In the genomic region with DNA sequence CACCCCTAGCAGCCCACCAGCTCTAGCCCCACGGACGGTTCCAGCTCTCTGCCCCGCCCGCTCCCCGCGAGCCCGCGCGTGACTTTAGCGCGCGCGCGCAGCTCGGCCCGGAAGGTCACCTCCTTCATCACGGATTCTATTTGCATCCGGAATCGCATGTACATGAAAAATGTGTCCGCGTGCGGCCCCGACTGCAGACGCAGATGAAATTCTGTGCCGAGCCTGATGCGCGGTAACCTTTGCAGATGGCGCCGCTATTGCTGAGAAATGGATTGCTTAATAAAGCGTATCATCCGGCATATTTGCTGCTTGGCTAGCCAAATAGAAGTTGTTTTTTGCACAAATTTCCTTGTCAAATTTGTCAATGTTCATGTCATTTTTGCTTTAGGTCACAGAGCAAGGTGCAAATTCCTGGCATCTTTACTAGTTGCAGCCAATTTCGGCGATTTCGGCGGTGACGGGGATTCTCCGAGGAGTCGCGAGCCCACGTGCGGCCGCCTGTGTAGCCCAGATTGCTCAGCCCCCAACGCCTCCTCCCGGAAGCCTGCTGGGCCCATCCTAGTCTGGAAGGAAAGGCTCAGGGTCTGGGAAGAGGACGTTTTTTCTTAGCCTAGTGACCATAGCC, we compare ENCODE assay signal across 9 mouse cellular contexts.
DNase-seq lines count a peak whose midpoint lies in the region; ATAC-seq and TF ChIP-seq lines count a peak whose summit lies in the region.
"Had no signal": no experiment of that assay in that cellular context is flagged by ENCODE, and none has a peak within 500 bp of the region (broad histone marks: within the 10 kb centered on the region; RNA-seq: fewer than 3 reads in every experiment).

No protein-coding gene starts in this region.

- no peaks in the 10 kb centered on the region for H3K9me3 ChIP-seq in heart, embryonic 16.5 days (replicated peaks; ENCODE audit: control insufficient read depth, low read length)
- H3K9me3 ChIP-seq in ES-Bruce4 (replicated peaks; ENCODE audit: control insufficient read depth, insufficient read depth, low read length, poor library complexity, severe bottlenecking) = no peaks in the 10 kb centered on the region
- no peaks in the 10 kb centered on the region for H3K9me3 ChIP-seq in forebrain, embryonic 13.5 days (replicated peaks)
- no peaks in the 10 kb centered on the region for H3K9me3 ChIP-seq in midbrain, embryonic 10.5 days (replicated peaks)

- no peak overlapping the region for H3K9ac ChIP-seq in heart, embryonic 16.5 days (ENCODE audit: low read length)
- H3K9ac ChIP-seq in ES-Bruce4 (ENCODE audit: low read depth, poor library complexity, severe bottlenecking) = 0 out of 2 replicates have a peak overlapping the region, but pooled peaks have one; percentile 16
- H3K9ac ChIP-seq in forebrain, embryonic 13.5 days = no peak overlapping the region

- TF ChIP-seq CTCF in ES-Bruce4 (IDR thresholded peaks at IDR 0.05; ENCODE audit: low read depth, low read length) = no peak

- no peak for TF ChIP-seq POLR2A in ES-Bruce4 (IDR thresholded peaks at IDR 0.05; ENCODE audit: insufficient read depth, low read length)

- no peak for DNase-seq in heart, adult 18-20 months
- DNase-seq in midbrain, embryonic 10.5 days (ENCODE audit: low spot score) = no peak
- no peak for DNase-seq in left cerebral cortex, postnatal 36 days (ENCODE audit: low spot score in 2 of 2)
- DNase-seq in retina, postnatal 1 day = no peak
- DNase-seq in Muller cell, postnatal 12 days (ENCODE audit: inconsistent ontology term) = no peak
- DNase-seq: adrenal gland, adult 8-10 months had no signal

- TF ChIP-seq EP300 in ES-Bruce4 (IDR thresholded peaks at IDR 0.05; ENCODE audit: insufficient read depth, low read depth, low read length) = no peak

- H3K27ac ChIP-seq in heart, embryonic 16.5 days (ENCODE audit: low read length) = no peak overlapping the region
- H3K27ac ChIP-seq in ES-Bruce4 (ENCODE audit: insufficient read depth, low read length) = no peak overlapping the region
- no peak overlapping the region for H3K27ac ChIP-seq in forebrain, embryonic 13.5 days
- no peak overlapping the region for H3K27ac ChIP-seq in midbrain, embryonic 10.5 days (replicated peaks)

- no peaks in the 10 kb centered on the region for H3K36me3 ChIP-seq in heart, embryonic 16.5 days (ENCODE audit: control insufficient read depth, insufficient read depth)
- H3K36me3 ChIP-seq in ES-Bruce4 (ENCODE audit: control insufficient read depth, insufficient read depth, low read length, poor library complexity, severe bottlenecking) = no peaks in the 10 kb centered on the region
- no peaks in the 10 kb centered on the region for H3K36me3 ChIP-seq in forebrain, embryonic 13.5 days (ENCODE audit: poor library complexity, severe bottlenecking)
- H3K36me3 ChIP-seq in midbrain, embryonic 10.5 days = no peaks in the 10 kb centered on the region

- peaks cover 4% of the 10 kb centered on the region; the same call in 1 of the 2 replicates for H3K4me1 ChIP-seq in heart, embryonic 16.5 days (ENCODE audit: control insufficient read depth, insufficient read depth, low read length)
- H3K4me1 ChIP-seq in ES-Bruce4 (ENCODE audit: control insufficient read depth, insufficient read depth, low read length) = peaks cover 4% of the 10 kb centered on the region
- H3K4me1 ChIP-seq in forebrain, embryonic 13.5 days = peaks cover 51% of the 10 kb centered on the region
- H3K4me1 ChIP-seq in midbrain, embryonic 10.5 days = peaks cover 46% of the 10 kb centered on the region

- H3K4me2 ChIP-seq in heart, embryonic 16.5 days (ENCODE audit: low read depth, low read length) = no peak overlapping the region
- peak overlapping the region; percentile 48 for H3K4me2 ChIP-seq in forebrain, embryonic 13.5 days

- peaks cover 94% of the 10 kb centered on the region for H3K27me3 ChIP-seq in heart, embryonic 16.5 days (ENCODE audit: control insufficient read depth, insufficient read depth, low read length)
- peaks cover 13% of the 10 kb centered on the region for H3K27me3 ChIP-seq in ES-Bruce4 (ENCODE audit: control insufficient read depth, insufficient read depth, low read length, poor library complexity, severe bottlenecking)
- peaks cover 97% of the 10 kb centered on the region for H3K27me3 ChIP-seq in forebrain, embryonic 13.5 days
- H3K27me3 ChIP-seq in midbrain, embryonic 10.5 days (ENCODE audit: low read depth, poor library complexity, severe bottlenecking) = peaks cover 100% of the 10 kb centered on the region

- WGBS in heart, embryonic 16.5 days = 7% methylated on average over 45 of the region's 45 CpGs
- 8% methylated on average over 45 of the region's 45 CpGs for WGBS in forebrain, embryonic 13.5 days
- WGBS in midbrain, embryonic 10.5 days = 8% methylated on average over 45 of the region's 45 CpGs

- H3K4me3 ChIP-seq in heart, embryonic 16.5 days (ENCODE audit: low read length) = peak overlapping the region; percentile 2; the same call in 1 of the 2 replicates
- H3K4me3 ChIP-seq in ES-Bruce4 (ENCODE audit: low read depth, low read length) = peak overlapping the region; percentile 49
- H3K4me3 ChIP-seq in forebrain, embryonic 13.5 days = peak overlapping the region; percentile 26
- peak overlapping the region; percentile 35 for H3K4me3 ChIP-seq in midbrain, embryonic 10.5 days

- ATAC-seq in heart, embryonic 16.5 days (replicated peaks; ENCODE audit: extremely low read depth, insufficient read depth, low FRiP score) = no peak
- no peak for ATAC-seq in forebrain, embryonic 13.5 days

- intact Hi-C loops in left cerebral cortex, postnatal 36 days (cut with DNase I) = loop anchor here (5.0 kb wide), 2 partner anchors 48 to 68 kb away; no protein-coding TSS in a partner anchor
